Comparison of ENCODE assay signal across 9 mouse cellular contexts in genomic region chr11:98383261-98384030, GRCm38 (mm10). TPM values are rescaled to one million over a fixed set of nuclear protein-coding genes. Genes with fewer than 3 reads are reported as not detected.
A peak's percentile ranks its signal among the peaks of the same experiment; 100 is the strongest.
DNase-seq lines count a peak whose midpoint lies in the region; TF ChIP-seq lines count a peak whose summit lies in the region.
"Had no signal": no experiment of that assay in that cellular context is flagged by ENCODE, and none has a peak within 500 bp of the region (broad histone marks: within the 10 kb centered on the region; RNA-seq: fewer than 3 reads in every experiment).

Tcap (plus strand) TSS chr11:98383811.

- no peak for DNase-seq in left cerebral cortex, adult 2 months (ENCODE audit: extremely low spot score in 1 of 2, low spot score in 2 of 2)
- no peak for DNase-seq in left cerebral cortex, adult 11 months (ENCODE audit: low spot score)
- peak; percentile 56 to 66 for DNase-seq in cerebellum, postnatal 10 days
- DNase-seq in gastrocnemius, postnatal 25 days: peak; percentile 84
- DNase-seq in heart, postnatal 25 days (ENCODE audit: low spot score): no peak
- no peak for DNase-seq in MN1 (ENCODE audit: low spot score)
- no peak for DNase-seq in ovary, postnatal 14 days (ENCODE audit: low spot score)
- DNase-seq: lung, postnatal 14 days; right cerebral cortex, postnatal 25 days had no signal

- no peak for TF ChIP-seq CTCF in left cerebral cortex, adult 2 months (IDR thresholded peaks at IDR 0.05)

- peak within 1 kb of the TSS; percentile 77 for H3K27ac ChIP-seq in left cerebral cortex, adult 2 months

- H3K4me3 ChIP-seq in left cerebral cortex, adult 2 months: no peak within 1 kb of the TSS; the same call in 1 of the 2 replicates

- intact Hi-C loops in left cerebral cortex, adult 2 months (cut with DNase I): no loop called here
- intact Hi-C loops in heart, postnatal 25 days (cut with DNase I): no loop called here

RNA-seq across cellular contexts. Expression of gene Tcap, which starts in this region (rescaled TPM):
- 1 to 10 TPM; 8.7 to 10.0 TPM for total RNA-seq in left cerebral cortex, adult 2 months (2021)
- 1,000 to 10,000 TPM; 2,256 to 3,626 TPM for total RNA-seq in gastrocnemius, postnatal 25 days (2021)
- 1,000 to 10,000 TPM; 1,084 to 2,520 TPM for total RNA-seq in heart, postnatal 25 days (2021)

Comparison
In these comparisons a context has a peak if more than half of its experiments do, and no peak if none do; other contexts are left out.
1. RNA of gene Tcap (total RNA-seq): 2,256 to 3,626 TPM in gastrocnemius, postnatal 25 days and 1,084 to 2,520 TPM in heart, postnatal 25 days; 8.7 to 10.0 TPM in left cerebral cortex, adult 2 months; every median in the first group is over 10 times any median in the second.
2. DNase-seq: peak in cerebellum, postnatal 10 days (2 of 2) and gastrocnemius, postnatal 25 days (single experiment); none in left cerebral cortex, adult 2 months (0 of 2), left cerebral cortex, adult 11 months (single experiment), heart, postnatal 25 days (single experiment), MN1 (single experiment) and ovary, postnatal 14 days (single experiment).